Mouse (Mus musculus): ENCODE measurements around the gene Aggf1.

Gene Aggf1

GRCm38 (mm10) chr13:95332086-95332899 is 42.9 kb downstream of the Aggf1 start:
- no peak for DNase-seq

GRCm38 (mm10) chr13:95330507-95330906 is 44.6 kb downstream of the Aggf1 start:
- no peak for DNase-seq

GRCm38 (mm10) chr13:95328767-95329166 is 46.4 kb downstream of the Aggf1 start:
- peak in 1 of 2 experiments; percentile 48 for DNase-seq

- peak; percentile 57 to 64 for DNase-seq
These were observed 47.8 kb downstream of the Aggf1 start for GRCm38 (mm10) chr13:95327345-95327741.

GRCm38 (mm10) chr13:95326611-95327344 is 48.4 kb downstream of the Aggf1 start:
- peak in 1 of 2 experiments; percentile 31 for DNase-seq

GRCm38 (mm10) chr13:95325907-95326550 is 49.1 kb downstream of the Aggf1 start:
- DNase-seq = no peak

GRCm38 (mm10) chr13:95325080-95325906 is 49.9 kb downstream of the Aggf1 start:
- peak; percentile 82 to 89 for DNase-seq

- peak in 1 of 2 experiments; percentile 51 for DNase-seq
These were observed 50.5 kb downstream of the Aggf1 start for GRCm38 (mm10) chr13:95324626-95325079.

GRCm38 (mm10) chr13:95323950-95324625 is 51.1 kb downstream of the Aggf1 start:
- peak; percentile 79 to 90 for DNase-seq

GRCm38 (mm10) chr13:95323400-95323799 is 51.8 kb downstream of the Aggf1 start, which contains the start of gene Zbed3:
Gene Zbed3, plus strand, starts transcription at chr13:95323612.
- peak; percentile 55 to 72 for DNase-seq

GRCm38 (mm10) chr13:95320451-95320850 is 54.7 kb downstream of the Aggf1 start:
- DNase-seq = peak; percentile 33 to 67

- no peak for DNase-seq
These were observed 56.0 kb downstream of the Aggf1 start for GRCm38 (mm10) chr13:95319153-95319552.

- no peak for DNase-seq
These were observed 63.1 kb downstream of the Aggf1 start for GRCm38 (mm10) chr13:95312016-95312415.

- no peak for DNase-seq
These were observed 68.0 kb downstream of the Aggf1 start for GRCm38 (mm10) chr13:95307100-95307655.

- no peak for DNase-seq
These were observed 68.6 kb downstream of the Aggf1 start for GRCm38 (mm10) chr13:95306596-95306995.

Measured in kidney, postnatal 36 days (tissue).